Mouse (Mus musculus) testis, postnatal 14 days (tissue): ENCODE results near the gene Ccnyl1.

ENCODE experiments used
- DNase-seq: peaks from one replicate; pipeline ENCODE4 v3.0.0; 2021; ENCODE audit warnings: low spot score

Ccnyl1 gene

GRCm38 (mm10) chr1:64701780-64702179, 11.5 kb downstream of the Ccnyl1 start:
- DNase-seq, result peak; percentile 38

GRCm38 (mm10) chr1:64705230-64705629, 15.0 kb downstream of the Ccnyl1 start:
- DNase-seq, result no peak

- no peak for DNase-seq
These were observed 16.4 kb downstream of the Ccnyl1 start for GRCm38 (mm10) chr1:64706610-64707009.

GRCm38 (mm10) chr1:64709891-64710290, 19.6 kb downstream of the Ccnyl1 start:
- no peak for DNase-seq

- DNase-seq, result no peak
These were observed 21.9 kb downstream of the Ccnyl1 start for GRCm38 (mm10) chr1:64712006-64712760.

GRCm38 (mm10) chr1:64715458-64715857, 25.2 kb downstream of the Ccnyl1 start:
- no peak for DNase-seq

- no peak for DNase-seq
These were observed 26.5 kb downstream of the Ccnyl1 start for GRCm38 (mm10) chr1:64716589-64717304.

GRCm38 (mm10) chr1:64717504-64717903, 27.2 kb downstream of the Ccnyl1 start:
- DNase-seq, result no peak

- no peak for DNase-seq
These were observed 30.9 kb downstream of the Ccnyl1 start for GRCm38 (mm10) chr1:64721034-64721587.

- DNase-seq, result no peak
These were observed 39.8 kb downstream of the Ccnyl1 start for GRCm38 (mm10) chr1:64730046-64730445.

GRCm38 (mm10) chr1:64731341-64732020, 41.2 kb downstream of the Ccnyl1 start:
- no peak for DNase-seq

- DNase-seq, result no peak
These were observed 41.9 kb downstream of the Ccnyl1 start for GRCm38 (mm10) chr1:64732161-64732560.

GRCm38 (mm10) chr1:64732637-64733200, 42.5 kb downstream of the Ccnyl1 start:
- no peak for DNase-seq

- no peak for DNase-seq
These were observed 43.4 kb downstream of the Ccnyl1 start for GRCm38 (mm10) chr1:64733453-64734245.

- peak; percentile 24 for DNase-seq
These were observed 44.8 kb downstream of the Ccnyl1 start for GRCm38 (mm10) chr1:64734771-64735750.

- DNase-seq, result peak; percentile 42
These were observed 45.8 kb downstream of the Ccnyl1 start for GRCm38 (mm10) chr1:64735781-64736680.

GRCm38 (mm10) chr1:64736681-64737501, 46.6 kb downstream of the Ccnyl1 start:
- DNase-seq, result peak; percentile 40

GRCm38 (mm10) chr1:64737502-64738179, 47.4 kb downstream of the Ccnyl1 start, which contains the start of gene Fzd5:
TSS of gene Fzd5 (minus strand) at chr1:64737751.
- DNase-seq, result peak; percentile 93
